Mouse (Mus musculus): ENCODE data around the gene Vmn1r101.
"Not testable (repeated sequence)": the region's sequence is repeated elsewhere in the genome, so short reads cannot be mapped to it uniquely, and the experiment has no call there.

Vmn1r101 gene
- long read RNA-seq, experiment 1: 0 reads
- long read RNA-seq, experiment 2: 0 reads

DNA sequence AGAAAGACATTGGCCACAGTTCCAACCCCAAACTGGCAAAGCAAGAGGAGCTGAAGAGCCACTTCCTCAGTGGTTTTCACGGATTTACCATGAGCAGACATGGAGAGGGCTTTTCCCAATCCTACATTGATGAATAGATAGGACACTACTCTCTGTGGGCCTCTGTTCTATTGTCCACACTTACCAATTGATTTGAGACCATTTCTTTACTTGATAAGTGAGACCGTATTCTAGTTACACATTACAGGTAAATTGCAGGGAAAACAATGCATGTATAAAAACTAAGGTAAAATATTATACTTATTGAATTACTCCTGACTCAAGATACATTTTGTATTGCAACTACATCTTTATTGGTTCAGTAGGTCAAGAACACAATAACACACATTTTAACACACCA lies at the start of gene Vmn1r101:
Vmn1r101 (minus strand) TSS at position 101 of the 400 bp plus-strand sequence.
- intact Hi-C loops (cut with DNase I): not testable (repeated sequence)

DNA sequence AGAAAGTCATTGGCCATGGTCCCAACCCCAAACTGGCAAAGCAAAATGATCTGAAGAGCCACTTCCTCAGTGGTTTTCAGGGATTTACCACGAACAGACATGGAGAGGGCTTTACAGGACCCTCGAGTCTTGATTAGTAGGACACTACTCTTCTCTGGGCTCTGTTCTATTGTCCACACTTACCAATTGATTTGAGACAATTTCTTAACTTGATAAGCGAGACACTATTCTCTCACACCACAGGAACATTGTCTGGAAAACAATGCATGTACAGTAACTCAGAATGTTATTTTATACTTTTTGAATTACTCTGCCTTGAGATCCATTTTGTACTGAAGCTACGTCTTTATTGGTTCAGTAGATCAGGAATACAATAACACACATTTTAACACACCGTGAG lies 32.4 kb upstream of the Vmn1r101 start, which contains the start of gene Gm10670:
Gm10670 (minus strand) TSS at position 101 of the 400 bp plus-strand sequence.
- intact Hi-C loops (cut with DNase I): not testable (repeated sequence)

GRCm38 (mm10) chr7:20417642-20418041 lies 24.8 kb downstream of the Vmn1r101 start, which contains the start of gene Vmn1r100:
Vmn1r100 (plus strand) TSS chr7:20417942.
- intact Hi-C loops (cut with DNase I): not testable (repeated sequence)
